Mouse (Mus musculus) cortical plate, adult 2 months (tissue): ENCODE data around the gene Ptprn2.

ENCODE experiments used
- CTCF ChIP-seq: fragments of 200-500 bp; IDR thresholded peaks from 2 replicates; pipeline ENCODE4 v1.5.1; 2011; ENCODE audit warnings: mild to moderate bottlenecking, control low read depth, low read length; ENCODE audit not compliant: insufficient read depth; ENCODE audit errors: extremely low read depth
- POLR2A ChIP-seq: fragments of 200-500 bp; IDR thresholded peaks from 2 replicates; pipeline ENCODE4 v1.6.1; 2011; ENCODE audit warnings: mild to moderate bottlenecking, low read length, control low read depth; ENCODE audit not compliant: insufficient read depth; ENCODE audit errors: extremely low read depth

GRCm38 (mm10) chr12:116927115-116927514 is 441.6 kb downstream of the Ptprn2 start:
- TF ChIP-seq CTCF (no peak), POLR2A (no peak)
